Mouse (Mus musculus): ENCODE data around the gene Rere.

GRCm38 (mm10) chr4:150470674-150471328, 189.4 kb downstream of the Rere start:
- TF ChIP-seq CTCF (IDR thresholded peaks at IDR 0.05; ENCODE audit: low read depth) (no peak), EP300 (IDR thresholded peaks at IDR 0.05; ENCODE audit: low read depth) (no peak)

Measured in liver, embryonic 14.5 days (tissue).